Mouse (Mus musculus) left cerebral cortex, postnatal 25 days (tissue): ENCODE data around the gene Dcbld1. TPM values are rescaled to one million over a fixed set of nuclear protein-coding genes. Genes with fewer than 3 reads are reported as not detected.
"Not testable (repeated sequence)": the region's sequence is repeated elsewhere in the genome, so short reads cannot be mapped to it uniquely, and the experiment has no call there.

Experiments
- DNase-seq, 2 experiments: peaks; one replicate each; pipeline ENCODE4 v3.0.0; 2022; ENCODE audit warnings: low spot score in 2 of 2, mixed read lengths in 1 of 2
- intact Hi-C: fragments of 180-260 bp; cut with DNase I; formaldehyde crosslinking; loops from one replicate; pipeline ENCODE4 v1.15.1; 2025
- total RNA-seq, 2 experiments: library from RNA; stranded (reverse); gene quantifications; 2 replicates each; pipeline ENCODE4 v1.2.3; 2021

The Dcbld1 gene
- total RNA-seq, 2 experiments from 2014 or later = 5.5 to 6.5 TPM

DNA sequence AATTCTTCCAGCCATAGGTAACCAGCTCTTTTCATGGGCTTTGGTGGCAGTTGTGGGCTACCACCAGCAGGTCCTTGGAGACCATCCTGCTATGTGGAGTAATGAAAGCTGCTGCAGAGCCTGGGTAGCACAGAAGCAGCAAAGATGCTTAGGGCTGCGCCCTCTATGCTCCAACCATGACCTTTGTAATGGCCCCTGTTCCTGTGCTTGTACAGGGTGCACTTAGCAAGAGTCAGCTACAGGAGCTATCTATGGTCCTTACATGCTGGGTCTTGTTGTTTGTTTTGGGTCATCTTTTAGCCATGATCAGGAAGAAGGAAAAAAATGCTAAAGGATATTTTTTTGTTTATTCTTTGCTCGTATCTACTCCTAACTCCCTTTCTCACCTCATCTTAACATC, 24.3 kb downstream of the Dcbld1 start:
- DNase-seq = no peak
- intact Hi-C loops = no loop called here

- intact Hi-C loops = no loop called here
- no peak for DNase-seq
Measured at GRCm38 (mm10) chr10:52258180-52258948, 24.9 kb downstream of the Dcbld1 start.

DNA sequence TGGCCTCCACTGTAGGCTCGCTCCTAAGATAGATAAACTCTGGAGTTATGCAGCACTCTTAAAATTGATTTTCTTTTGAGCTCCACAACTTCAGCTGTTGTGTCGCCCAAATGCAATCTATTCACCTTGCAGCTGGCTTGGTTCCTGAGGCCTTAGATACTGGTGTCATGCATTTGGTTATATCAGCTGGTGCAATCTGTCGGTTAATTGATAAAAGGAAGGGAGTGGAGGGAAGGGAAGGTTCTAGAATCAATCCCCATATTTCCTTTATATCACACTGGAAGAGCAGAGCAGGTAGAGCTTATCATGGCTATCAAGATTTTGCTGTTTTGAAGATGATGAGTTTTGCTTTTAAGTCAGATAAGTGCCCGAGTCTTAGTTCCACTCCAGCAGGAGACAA, 26.8 kb downstream of the Dcbld1 start:
- intact Hi-C loops = no loop called here
- DNase-seq = no peak

- DNase-seq = no peak
- intact Hi-C loops = no loop called here
Measured at GRCm38 (mm10) chr10:52264162-52264561, 30.7 kb downstream of the Dcbld1 start.

- DNase-seq = no peak
- intact Hi-C loops = no loop called here
Measured at GRCm38 (mm10) chr10:52268879-52269278, 35.5 kb downstream of the Dcbld1 start.

DNA sequence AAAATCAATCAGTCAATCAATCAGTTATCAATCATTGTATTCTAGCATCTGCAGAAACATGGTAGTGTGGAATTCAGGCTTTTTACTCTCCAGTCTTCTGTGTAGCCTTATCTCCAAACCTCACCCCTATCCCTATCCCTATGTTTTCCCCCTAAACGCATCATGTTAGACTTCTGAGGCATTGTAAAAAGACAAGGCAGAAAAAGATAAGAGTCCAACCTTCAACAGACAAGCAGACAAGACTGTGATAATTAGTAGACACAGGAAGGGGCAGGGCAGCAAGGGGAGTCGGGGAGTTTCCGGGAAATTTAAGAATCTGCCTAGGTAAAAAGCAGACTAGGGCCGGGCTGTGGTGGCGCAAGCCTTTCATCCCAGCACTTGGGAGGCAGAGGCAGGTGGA, 38.0 kb downstream of the Dcbld1 start:
- DNase-seq = no peak
- intact Hi-C loops = no loop called here

- no peak for DNase-seq
- intact Hi-C loops = no loop called here
Measured at GRCm38 (mm10) chr10:52273012-52273411, 39.6 kb downstream of the Dcbld1 start.

DNA sequence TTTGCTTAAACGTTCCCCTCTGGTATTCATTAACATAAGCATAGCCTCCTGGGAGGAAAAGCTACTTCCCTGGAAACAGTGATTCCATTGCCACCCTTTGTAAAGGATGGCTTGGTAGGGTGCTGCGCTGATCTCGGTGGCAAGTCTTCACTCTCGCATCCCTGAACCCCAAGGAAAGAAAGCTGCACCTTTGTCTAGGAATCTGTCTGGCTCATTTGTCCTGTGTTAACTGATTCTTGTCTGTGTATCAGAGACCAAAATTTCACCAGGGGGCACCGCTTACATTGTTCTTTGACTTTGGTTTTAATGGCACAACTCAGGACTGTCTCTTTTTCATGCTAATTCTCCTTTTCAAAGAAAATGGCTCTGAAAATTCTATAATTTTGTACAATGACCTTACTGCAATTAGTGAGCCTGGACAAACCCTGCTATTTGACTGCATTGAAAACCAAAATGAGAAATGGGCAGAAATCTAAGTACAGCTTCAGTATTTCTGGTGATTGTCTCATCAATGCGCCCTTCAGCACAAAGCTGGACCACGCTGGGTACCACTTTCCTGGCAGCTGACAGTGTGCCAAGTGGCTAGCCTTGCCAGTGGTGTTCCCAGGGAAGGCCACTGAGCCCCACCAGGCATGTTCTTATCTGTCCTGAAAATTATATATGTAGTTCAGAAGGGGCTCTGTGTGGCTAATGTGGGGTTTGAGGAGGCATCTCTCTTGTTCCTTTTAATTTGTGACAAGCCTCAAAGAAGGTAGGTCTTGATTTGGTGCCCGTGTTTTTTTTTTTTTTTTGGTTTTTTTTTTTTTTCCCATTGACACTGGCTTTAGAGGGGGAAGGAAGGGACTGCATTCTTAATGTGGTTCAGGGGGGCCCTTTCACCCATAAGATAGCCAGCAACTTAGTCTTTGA, 40.8 kb downstream of the Dcbld1 start:
- intact Hi-C loops = no loop called here
- DNase-seq = no peak

GRCm38 (mm10) chr10:52274910-52275604, 41.6 kb downstream of the Dcbld1 start:
- intact Hi-C loops = no loop called here
- DNase-seq = no peak

DNA sequence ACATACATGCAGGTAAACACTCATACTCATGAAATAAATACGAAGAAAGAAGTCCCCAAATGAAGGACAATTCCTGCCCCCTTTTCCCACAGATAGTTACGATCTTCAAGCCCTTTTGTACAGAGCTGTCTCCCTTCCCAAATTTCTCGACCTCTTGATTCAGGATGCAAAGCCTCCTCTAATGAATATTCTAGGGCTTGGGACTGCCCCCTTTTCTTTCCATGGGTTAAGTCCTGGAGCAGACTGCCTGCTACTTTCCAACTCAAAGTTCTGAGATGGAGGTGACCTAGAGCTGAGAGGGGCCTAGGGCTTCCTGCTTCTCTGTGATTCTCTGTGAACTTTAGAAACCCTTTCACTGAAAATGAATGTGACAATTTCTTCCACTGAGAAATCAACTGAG, 43.2 kb downstream of the Dcbld1 start:
- intact Hi-C loops = no loop called here

GRCm38 (mm10) chr10:52277564-52277963, 44.1 kb downstream of the Dcbld1 start:
- intact Hi-C loops, DNase-seq: not testable (repeated sequence)

More for the DNA sequence above, 43.2 kb downstream of the Dcbld1 start:
- no peak for DNase-seq

DNA sequence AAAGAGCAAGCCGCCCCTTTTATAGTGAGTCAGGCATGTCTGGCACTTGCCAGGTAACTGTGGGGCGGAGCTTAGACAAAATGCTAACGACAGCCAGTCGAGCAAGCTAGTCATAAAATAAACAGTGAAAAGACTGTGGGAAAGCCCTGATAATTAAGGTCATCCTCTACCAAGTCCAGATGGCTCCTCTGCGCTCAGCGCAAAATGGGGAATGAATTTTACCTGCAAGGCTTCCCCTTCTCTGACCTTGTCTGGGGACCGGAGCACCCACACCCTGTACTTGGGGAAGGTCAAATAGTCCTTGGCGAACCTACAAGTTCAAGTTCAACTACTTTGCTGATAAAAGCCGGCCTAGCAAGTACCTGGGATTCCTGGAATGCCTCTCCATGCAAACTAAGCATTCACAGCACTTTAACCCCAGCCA, 44.6 kb downstream of the Dcbld1 start:
- intact Hi-C loops = no loop called here

GRCm38 (mm10) chr10:52278866-52279265, 45.4 kb downstream of the Dcbld1 start:
- DNase-seq = no peak
- intact Hi-C loops = no loop called here

More for the DNA sequence above, 44.6 kb downstream of the Dcbld1 start:
- DNase-seq = no peak

DNA sequence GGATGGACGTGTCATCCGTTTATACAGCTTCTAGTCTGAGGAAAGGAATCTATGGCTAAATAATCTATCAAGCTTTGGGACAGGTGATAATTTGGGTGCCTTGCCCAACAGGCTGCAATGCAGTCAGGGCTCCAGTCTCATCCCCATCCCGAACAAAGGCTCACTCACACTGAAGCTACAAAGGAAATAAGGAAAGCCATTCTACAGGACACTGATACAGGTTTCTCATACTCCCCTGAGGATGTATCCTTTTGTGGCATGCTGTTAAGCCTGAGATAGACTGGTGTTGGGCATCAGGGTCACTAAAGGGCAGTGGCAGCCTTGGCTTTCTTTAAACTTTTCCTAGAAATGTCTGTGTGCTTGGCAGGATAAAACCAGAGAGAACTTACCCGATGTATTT, 46.5 kb downstream of the Dcbld1 start:
- DNase-seq = no peak
- intact Hi-C loops = no loop called here

DNA sequence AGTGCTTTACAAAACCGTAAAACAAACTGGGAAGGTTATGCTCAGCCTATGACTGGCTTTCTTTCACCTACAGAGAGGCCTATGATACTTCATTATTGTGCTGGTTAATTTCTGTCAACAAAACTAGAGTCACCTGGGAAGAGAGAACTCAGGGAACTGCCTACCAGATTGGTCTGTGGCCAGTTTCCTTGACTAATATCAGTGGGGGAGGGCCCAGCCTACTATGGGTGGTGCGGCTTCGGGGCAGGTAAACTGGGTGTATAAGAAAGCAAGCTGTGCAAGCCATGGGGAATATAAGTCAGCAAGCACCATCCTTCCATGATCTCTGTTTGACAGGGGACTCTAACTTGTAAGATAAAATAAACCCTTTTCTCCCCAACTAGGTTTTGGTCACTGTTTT, 47.2 kb downstream of the Dcbld1 start:
- DNase-seq = no peak
- intact Hi-C loops = no loop called here

DNA sequence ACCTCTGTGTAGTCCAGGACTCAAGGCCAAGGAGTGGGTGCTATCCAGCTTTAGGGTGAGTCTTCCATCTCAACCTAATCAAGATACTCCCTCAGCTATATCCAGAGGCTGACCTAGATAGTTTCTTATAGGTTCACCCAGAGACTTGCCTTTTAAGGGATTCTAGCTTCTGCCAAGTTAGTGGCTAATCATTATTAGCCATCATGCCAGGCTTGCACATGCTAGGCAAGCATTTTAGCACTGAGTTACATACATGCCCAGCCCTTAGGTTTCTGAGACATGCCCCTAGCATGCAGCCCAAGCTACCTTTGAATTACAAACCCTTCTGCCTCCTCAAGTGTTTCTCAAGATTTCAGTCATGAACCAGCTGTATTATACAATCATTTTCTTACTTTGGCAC, 47.9 kb downstream of the Dcbld1 start:
- DNase-seq = no peak
- intact Hi-C loops = no loop called here

GRCm38 (mm10) chr10:52284578-52284977, 51.2 kb downstream of the Dcbld1 start:
- DNase-seq = no peak
- intact Hi-C loops = no loop called here

DNA sequence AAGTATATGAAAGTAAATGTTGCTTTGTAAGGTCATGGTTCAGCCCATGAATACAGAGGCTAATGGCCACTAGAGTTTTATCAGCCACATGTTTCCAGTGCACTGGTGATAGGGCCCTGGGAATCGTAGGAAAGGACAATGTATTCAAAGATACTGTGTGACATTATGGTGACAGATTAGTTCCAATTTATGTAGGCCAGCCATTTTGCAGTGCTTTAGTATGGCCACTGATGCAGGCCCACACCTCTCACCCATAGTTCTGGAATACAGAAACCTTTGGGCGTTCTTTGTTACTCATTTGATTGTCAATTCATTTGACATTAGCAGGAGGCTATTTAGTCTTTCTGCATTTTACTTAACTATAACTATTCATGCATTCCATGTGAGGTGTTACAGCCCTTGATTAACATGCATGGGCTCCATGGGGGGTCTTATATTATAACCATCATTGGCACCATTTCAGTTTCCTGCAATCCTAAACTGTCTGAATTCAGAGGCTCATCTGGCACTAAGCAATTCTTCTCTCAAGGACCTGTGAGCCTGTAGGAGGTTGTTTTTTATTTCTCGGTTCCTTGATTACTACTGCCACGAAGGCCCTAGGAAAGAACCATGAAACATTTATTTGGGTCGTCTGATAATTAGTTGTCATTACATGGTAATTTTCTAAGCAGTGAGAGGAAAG, 54.6 kb downstream of the Dcbld1 start:
- no peak for DNase-seq
- intact Hi-C loops = no loop called here

DNA sequence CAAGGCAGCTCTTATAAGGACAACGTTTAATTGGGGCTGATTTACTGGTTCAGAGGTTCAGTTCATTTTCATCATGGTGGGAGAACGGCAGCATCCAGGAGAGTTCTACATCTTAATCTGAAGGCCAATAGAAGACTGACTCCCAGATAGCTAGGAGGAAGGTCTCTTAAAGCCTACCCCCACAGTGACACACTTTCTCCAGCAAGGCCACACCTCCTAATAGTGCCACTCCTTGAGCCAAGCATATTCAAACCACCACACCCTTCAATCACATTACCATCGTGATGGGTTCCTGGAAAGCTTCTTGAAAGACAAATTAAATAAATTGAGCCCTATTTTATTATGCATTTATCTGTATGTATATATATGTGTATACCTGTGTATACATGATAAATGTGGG, 55.8 kb downstream of the Dcbld1 start:
- intact Hi-C loops = no loop called here
- DNase-seq = no peak

DNA sequence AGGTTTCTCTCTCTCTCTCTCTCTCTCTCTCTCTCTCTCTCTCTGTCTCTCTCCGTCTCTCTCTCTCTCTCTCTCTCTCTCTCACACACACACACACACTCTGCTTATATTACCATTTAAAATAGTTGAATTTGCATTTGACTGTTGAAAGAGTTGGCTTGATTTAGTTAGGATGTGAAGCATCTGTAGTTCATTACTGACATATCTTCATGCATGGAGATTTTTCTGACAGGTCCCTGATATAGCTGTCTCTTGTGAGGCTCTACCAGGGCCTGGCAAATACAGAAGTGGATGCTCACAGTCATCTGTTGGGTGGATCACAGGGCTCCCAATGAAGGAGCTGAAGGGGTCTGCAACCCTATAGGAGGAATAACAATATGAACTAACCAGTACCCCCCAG, 59.0 kb downstream of the Dcbld1 start:
- intact Hi-C loops, DNase-seq: not testable (repeated sequence)
